Mouse (Mus musculus) small intestine, adult 2 months (tissue): ENCODE results near the gene Atp6v1g2. TPM values are rescaled to one million over a fixed set of nuclear protein-coding genes. Genes with fewer than 3 reads are reported as not detected.

Experiments
- H3K27ac ChIP-seq: fragments of 200-500 bp; 2 replicates; pipeline ENCODE4 v1.5.1; 2012; ENCODE audit warnings: low read depth, low read length, control low read depth, inconsistent platforms; ENCODE audit not compliant: insufficient read depth
- H3K27me3 ChIP-seq: fragments of 200-500 bp; 2 replicates; pipeline ENCODE4 v1.6.1; 2012; ENCODE audit warnings: mild to moderate bottlenecking, moderate library complexity, low read length, inconsistent platforms; ENCODE audit not compliant: control insufficient read depth, insufficient read depth
- H3K36me3 ChIP-seq: fragments of 200-500 bp; 2 replicates; pipeline ENCODE4 v1.6.1; 2012; ENCODE audit warnings: mild to moderate bottlenecking, low read length, control low read depth, inconsistent platforms; ENCODE audit not compliant: control insufficient read depth, insufficient read depth
- H3K4me1 ChIP-seq: fragments of 200-500 bp; 2 replicates; pipeline ENCODE4 v1.6.1; 2012; ENCODE audit warnings: low read length, inconsistent platforms, mixed read lengths; ENCODE audit not compliant: control insufficient read depth, insufficient read depth, insufficient read length
- H3K4me3 ChIP-seq: fragments of 200-500 bp; 2 replicates; pipeline ENCODE4 v1.5.1; 2012; ENCODE audit warnings: low read depth, mild to moderate bottlenecking, control low read depth, inconsistent platforms, low read length, moderate library complexity
- CTCF ChIP-seq: fragments of 200-500 bp; IDR thresholded peaks from 2 replicates; pipeline ENCODE4 v1.5.1; 2012; ENCODE audit warnings: low read depth, mild to moderate bottlenecking, control low read depth, inconsistent platforms, low read length, moderate library complexity, mixed read lengths; ENCODE audit not compliant: insufficient replicate concordance, insufficient read length; ENCODE audit errors: extremely low read depth
- POLR2A ChIP-seq: fragments of 200-500 bp; IDR thresholded peaks from 2 replicates; pipeline ENCODE4 v1.6.1; 2012; ENCODE audit warnings: low read depth, mild to moderate bottlenecking, control low read depth, inconsistent platforms, low read length, moderate library complexity
- WGBS: fragments of 180-500 bp; shearing (Covaris S2); methylation state at CpG from one replicate; pipeline ENCODE4 v1.1.7; 2018; 5-methylcytosine and 5-hydroxymethylcytosine counted together
- polyA plus RNA-seq: library from polyadenylated mRNA; depleted of rRNA; stranded (reverse); fragments of >200 nt; gene quantifications from 2 replicates; pipeline ENCODE4 v1.2.3, GENCODE M21; 2012

Atp6v1g2 gene
- polyA plus RNA-seq, 1 experiment: 2.8 TPM

DNA sequence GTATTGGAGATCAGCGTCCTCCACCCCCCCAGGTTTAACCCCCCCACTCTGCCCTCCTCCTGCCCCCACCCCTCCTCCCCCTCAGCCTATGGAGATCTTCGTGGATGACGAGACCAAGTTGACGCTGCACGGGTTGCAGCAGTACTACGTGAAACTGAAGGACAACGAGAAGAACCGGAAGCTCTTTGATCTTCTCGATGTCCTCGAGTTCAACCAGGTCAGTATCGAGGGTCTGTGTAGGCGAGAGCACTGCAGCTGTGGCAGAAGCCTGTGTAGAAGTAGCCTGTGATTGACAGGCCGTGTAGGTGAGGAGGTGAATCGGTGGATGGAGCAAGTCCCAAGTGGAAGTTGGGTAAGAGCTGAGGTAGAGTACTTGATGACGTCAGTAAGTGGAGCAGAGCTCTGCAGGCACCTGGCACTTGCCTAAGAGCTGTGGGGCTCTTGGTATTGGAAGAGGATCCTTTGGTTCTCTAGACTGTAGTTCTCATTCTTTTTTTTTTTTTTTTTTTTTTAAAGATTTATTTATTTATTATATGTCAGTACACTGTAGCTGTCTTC lies 17.8 kb downstream of the Atp6v1g2 start:
- H3K27ac ChIP-seq: no peak overlapping the region
- H3K27me3 ChIP-seq: no peaks in the 10 kb centered on the region
- H3K4me3 ChIP-seq: no peak overlapping the region
- 72% methylated on average over 15 of the region's 15 CpGs for WGBS
- H3K4me1 ChIP-seq: no peaks in the 10 kb centered on the region
- no peak for TF ChIP-seq POLR2A
- no peak for TF ChIP-seq CTCF
- H3K36me3 ChIP-seq: peaks cover 73% of the 10 kb centered on the region

GRCm38 (mm10) chr17:35251981-35252380 lies 18.5 kb downstream of the Atp6v1g2 start:
- Histone ChIP-seq H3K4me3 (no peak overlapping the region), H3K27me3 (no peaks in the 10 kb centered on the region), H3K27ac (no peak overlapping the region), H3K36me3 (peaks cover 65% of the 10 kb centered on the region), H3K4me1 (no peaks in the 10 kb centered on the region)
- no peak for TF ChIP-seq CTCF
- WGBS: 83% methylated on average over 5 of the region's 5 CpGs

GRCm38 (mm10) chr17:35252619-35253292 lies 19.3 kb downstream of the Atp6v1g2 start:
- Histone ChIP-seq H3K27me3 (no peaks in the 10 kb centered on the region), H3K4me1 (no peaks in the 10 kb centered on the region), H3K27ac (no peak overlapping the region), H3K36me3 (peaks cover 58% of the 10 kb centered on the region), H3K4me3 (no peak overlapping the region)
- TF ChIP-seq POLR2A (no peak), CTCF (no peak)
- WGBS: 79% methylated on average over 18 of the region's 18 CpGs

DNA sequence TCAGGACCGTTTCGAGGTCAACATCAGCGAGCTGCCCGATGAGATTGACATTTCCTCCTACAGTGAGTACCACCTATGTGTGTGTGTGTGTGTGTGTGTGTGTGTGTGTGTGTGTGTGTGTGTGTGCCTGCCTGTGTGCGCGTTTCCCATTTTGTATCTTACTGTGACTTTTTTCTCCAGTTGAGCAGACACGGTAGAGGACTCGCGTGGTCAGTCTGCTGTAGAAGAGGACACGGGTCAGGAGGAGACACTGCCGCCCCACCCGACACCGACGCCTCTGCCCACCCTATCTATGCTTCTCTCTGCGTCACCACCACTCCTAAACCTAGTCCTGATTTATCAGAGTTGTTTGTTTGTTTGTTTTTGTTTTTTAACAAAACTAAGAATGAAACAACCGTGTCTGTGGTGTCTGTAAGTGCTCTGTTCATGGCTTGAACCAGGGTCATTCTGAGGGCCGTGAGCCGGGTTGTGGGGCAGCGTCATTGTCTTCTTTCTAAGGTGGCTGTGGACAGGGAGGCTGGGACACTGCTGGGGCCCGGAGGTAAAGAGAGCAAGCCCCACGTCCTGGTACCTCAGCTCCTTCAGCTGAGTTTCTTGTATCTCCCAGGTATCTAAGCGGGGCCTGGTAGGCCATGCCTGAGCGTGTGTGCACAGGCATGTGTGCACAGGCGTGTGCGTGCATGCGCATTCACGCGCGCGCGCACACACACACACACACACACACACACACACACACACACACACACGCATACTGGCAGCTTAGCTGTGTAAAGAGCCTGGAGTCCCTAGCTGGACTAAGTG lies 20.0 kb downstream of the Atp6v1g2 start:
- Histone ChIP-seq H3K36me3 (peaks cover 52% of the 10 kb centered on the region), H3K4me3 (no peak overlapping the region), H3K27ac (no peak overlapping the region), H3K27me3 (no peaks in the 10 kb centered on the region), H3K4me1 (no peaks in the 10 kb centered on the region)
- TF ChIP-seq CTCF (no peak), POLR2A (no peak)
- 77% methylated on average over 32 of the region's 32 CpGs for WGBS

DNA sequence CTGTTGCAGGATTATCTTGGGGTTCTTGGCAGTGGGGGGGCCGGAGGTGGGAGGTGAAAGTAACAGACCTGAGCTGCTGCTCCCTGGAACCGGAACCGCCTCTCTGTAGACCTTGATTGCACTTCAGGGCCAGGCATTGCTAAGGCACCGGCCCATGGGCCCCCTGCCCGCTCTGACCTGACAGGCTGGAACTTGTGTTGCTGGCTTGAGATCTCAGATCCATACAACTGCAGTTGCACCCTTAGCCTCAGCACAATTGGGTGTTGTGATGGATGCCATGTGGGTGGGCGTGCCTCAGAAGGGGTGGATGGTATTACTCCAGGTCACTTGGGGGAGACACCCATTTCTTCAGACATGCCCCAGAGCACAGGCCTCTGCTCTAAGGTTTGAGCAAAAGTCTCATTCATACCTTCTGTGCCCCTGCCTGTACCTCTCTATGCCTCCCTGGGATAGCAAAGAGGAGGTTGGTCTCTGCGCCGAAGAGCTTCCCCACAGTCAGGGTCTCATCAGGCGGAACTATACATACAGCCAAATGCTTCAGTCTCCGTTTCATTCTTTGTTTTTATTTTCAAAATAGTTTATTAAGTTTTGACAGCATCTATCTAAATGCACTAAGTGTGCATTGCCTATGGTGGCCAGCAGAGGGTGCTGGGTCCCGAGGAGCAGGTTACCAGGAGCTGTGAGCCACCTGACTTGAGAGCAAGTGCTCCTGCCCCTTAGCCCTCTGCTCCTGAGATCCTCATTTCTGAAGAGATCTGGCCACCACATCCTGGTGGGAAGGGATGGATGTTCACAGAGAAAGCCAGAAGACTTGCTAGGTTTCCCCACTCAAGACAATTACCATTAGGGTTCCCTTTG lies 21.0 kb downstream of the Atp6v1g2 start:
- 55% methylated on average over 11 of the region's 11 CpGs for WGBS
- peaks cover 3% of the 10 kb centered on the region; the same call in 1 of the 2 replicates for H3K4me1 ChIP-seq
- peak; percentile 86; the same call in 1 of the 2 replicates for TF ChIP-seq CTCF
- no peak for TF ChIP-seq POLR2A
- no peak overlapping the region for H3K27ac ChIP-seq
- peaks cover 42% of the 10 kb centered on the region for H3K36me3 ChIP-seq
- no peak overlapping the region for H3K4me3 ChIP-seq
- H3K27me3 ChIP-seq: no peaks in the 10 kb centered on the region

DNA sequence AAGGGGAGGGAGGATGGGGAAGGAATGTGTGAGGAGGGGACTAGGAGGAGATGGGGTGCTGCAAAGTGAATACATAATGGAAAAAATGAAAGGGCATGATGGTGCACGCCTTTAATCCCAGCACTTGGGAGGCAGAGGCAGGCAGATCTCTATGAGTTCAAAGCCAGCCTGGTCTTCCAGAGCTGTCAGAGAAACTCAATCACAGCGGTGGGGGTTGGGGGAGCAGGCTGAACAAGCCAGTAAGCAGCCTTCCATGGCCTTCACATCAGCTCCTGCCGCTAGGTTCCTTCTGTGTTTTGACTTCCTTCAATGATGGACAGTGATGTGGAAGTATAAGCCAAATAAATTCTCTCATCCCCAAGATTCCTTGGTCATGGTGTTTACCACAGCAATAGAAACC lies 21.8 kb downstream of the Atp6v1g2 start:
- no peak overlapping the region for H3K4me3 ChIP-seq
- no peaks in the 10 kb centered on the region for H3K27me3 ChIP-seq
- no peak for TF ChIP-seq POLR2A
- WGBS: 66% methylated on average over 3 of the region's 3 CpGs
- peaks cover 7% of the 10 kb centered on the region; the same call in 1 of the 2 replicates for H3K4me1 ChIP-seq
- no peak overlapping the region for H3K27ac ChIP-seq
- H3K36me3 ChIP-seq: peaks cover 34% of the 10 kb centered on the region
